Mouse (Mus musculus): ENCODE data around the gene 4933407L21Rik. TPM values are rescaled to one million over a fixed set of nuclear protein-coding genes. Genes with fewer than 3 reads are reported as not detected.
A peak's percentile ranks its signal among the peaks of the same experiment; 100 is the strongest.

Gene 4933407L21Rik
- 9.0 and 11.3 TPM in 2 replicates for polyA plus RNA-seq (2012; rRNA removed)

DNA sequence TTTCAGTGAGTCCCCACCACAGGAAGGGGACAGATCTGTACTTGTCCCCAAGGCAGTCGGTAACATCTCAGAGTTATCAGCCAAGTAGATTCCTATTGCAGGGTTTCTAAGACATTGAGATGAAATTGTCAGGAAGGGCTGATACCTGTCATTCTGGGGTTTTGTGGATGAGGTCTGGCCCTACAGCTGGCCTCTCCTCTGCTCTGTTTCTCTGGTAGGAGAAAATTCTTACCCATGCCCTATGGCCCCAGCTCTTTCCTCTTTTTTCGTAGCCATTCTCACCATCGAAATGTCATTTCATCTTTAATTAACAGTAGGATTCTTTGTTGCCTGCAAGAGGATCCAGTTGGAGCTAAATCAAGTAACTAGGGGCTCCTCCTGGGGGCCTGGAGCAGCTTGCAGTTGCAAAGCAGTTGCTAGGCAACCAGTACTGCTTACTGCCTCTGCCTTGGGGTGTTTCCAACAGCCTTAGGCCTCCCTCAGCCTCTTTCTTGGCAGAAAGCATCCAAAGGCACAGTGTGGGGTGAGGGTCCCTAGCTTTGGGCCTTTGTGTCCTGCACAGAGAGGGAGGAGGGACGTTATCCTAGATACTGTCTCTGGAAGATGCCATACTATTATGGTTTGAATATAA, at the start of gene 4933407L21Rik:
TSS of gene 4933407L21Rik (plus strand) at position 427 of the 631 bp plus-strand sequence.
- peak; percentile 87 to 89 for DNase-seq (ENCODE audit: extremely low spot score in 1 of 2, low spot score in 1 of 2)

DNA sequence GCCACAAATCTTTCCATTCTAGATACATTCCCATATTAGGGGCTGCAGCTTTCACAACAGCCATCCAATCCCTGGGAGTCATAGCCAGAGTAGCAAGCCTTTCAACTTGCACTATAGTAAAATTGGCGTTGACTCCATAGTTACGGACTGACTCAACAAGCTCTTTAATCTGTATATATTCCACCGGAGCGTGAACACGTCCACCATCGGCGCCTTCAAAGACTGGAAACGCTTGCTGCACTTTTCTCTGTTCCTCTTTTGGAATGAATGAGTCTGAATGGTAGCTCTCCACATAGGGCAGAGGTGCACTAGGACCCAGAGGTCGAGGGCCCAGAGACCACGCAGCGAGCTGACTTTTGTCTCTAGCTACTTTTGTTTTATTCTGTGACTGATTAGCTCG, 46.3 kb upstream of the 4933407L21Rik start:
- no peak for DNase-seq (ENCODE audit: extremely low spot score in 1 of 2, low spot score in 1 of 2)

- DNase-seq (ENCODE audit: extremely low spot score in 1 of 2, low spot score in 1 of 2): no peak
These were observed 41.1 kb upstream of the 4933407L21Rik start for GRCm38 (mm10) chr1:85887221-85887620.

DNA sequence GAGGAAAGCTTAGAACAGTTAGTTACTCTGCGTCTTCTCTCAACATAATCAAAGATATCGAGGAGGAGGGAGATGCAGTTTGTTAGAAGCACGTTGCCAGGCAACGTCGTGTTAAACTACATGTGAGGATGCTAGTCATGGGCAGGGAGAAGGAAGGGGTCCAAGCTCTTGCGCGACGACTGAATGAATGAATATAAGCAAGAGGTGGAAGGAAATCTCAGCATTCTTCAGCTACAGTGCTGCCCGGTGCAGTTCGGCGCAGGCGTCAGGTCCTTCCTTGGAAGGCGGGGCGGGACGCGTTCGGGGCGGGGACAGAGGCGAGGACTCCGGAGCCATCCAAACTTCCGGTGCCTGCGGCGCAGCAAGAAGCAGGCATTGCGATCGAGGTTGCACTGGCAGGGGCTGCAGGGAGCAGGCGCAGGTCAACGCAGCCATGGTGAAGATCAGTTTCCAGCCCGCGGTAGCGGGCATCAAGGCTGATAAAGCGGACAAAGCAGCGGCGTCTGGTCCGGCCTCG, 34.0 kb upstream of the 4933407L21Rik start, which contains the start of gene Itm2c:
TSS of gene Itm2c (plus strand) at position 51 of the 517 bp plus-strand sequence.
- peak; percentile 82 to 93 for DNase-seq (ENCODE audit: extremely low spot score in 1 of 2, low spot score in 1 of 2)

- DNase-seq (ENCODE audit: extremely low spot score in 1 of 2, low spot score in 1 of 2): no peak
These were observed 33.4 kb upstream of the 4933407L21Rik start for GRCm38 (mm10) chr1:85894748-85895360.

- DNase-seq (ENCODE audit: extremely low spot score in 1 of 2, low spot score in 1 of 2): peak in 1 of 2 experiments; percentile 74
These were observed 32.9 kb upstream of the 4933407L21Rik start for GRCm38 (mm10) chr1:85895391-85895837.

DNA sequence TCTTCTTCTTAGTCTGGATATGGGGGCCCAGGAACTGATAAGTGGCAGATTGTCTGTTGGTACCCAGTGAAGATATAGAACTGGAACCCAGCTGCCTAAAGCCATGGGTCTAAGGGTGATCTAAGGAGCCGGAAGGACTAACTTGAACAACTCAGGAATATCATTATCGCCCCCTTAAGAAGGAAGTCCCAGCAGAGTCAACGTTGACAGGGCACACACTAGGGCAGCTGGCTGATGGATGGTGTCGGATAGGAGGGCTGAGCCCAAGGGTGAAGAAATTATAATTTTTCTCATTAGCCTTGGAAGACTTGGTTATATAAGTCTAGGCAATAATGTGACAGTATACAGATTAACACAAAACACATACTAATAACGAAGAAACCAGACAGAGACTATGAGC, 32.2 kb upstream of the 4933407L21Rik start:
- peak in 1 of 2 experiments; percentile 17 for DNase-seq (ENCODE audit: extremely low spot score in 1 of 2, low spot score in 1 of 2)

DNA sequence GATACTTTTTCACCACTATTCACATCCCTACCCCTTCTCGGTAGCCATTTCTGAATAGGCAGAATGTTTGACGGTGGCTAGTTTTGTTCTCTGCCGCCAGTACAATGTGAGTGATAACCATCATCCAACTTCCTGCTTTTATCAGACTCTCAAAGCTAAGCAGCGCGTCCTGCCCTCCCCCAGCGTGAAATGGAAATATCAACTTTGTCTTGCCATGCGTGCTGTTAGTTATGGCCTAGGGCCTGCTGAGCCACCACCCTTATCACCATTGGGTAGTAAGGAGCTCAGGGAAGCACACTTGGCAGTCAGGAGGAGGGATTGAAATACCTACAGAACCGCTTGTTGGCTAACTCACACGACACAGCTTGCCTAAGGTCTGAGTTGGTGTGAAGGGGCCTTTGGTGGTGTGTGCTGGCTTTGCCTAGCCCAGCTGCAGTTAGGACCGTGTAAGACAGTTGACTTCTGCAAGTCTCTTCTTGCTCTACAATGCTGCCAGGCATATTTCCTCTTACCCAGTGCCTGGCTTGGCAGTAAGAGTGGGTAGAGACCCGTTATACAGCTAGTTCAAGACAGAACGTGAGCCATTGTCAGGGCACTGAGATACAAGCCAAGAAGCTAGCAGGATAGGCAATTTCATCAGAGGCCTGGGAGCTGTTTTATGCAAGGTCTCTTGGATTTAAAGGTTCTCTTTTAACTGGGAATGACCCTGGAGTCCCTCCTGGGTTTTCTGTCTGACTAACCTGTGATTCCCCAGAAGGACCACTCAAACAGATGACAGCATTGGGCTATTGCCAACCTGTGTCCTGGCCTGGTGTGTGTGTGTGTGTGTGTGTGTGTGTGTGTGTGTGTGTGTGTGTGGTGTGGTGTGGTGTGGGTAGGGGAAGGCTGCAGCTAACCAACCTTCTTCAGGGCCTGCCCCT, 31.2 kb upstream of the 4933407L21Rik start:
- DNase-seq (ENCODE audit: extremely low spot score in 1 of 2, low spot score in 1 of 2): peak in 1 of 2 experiments; percentile 20

DNA sequence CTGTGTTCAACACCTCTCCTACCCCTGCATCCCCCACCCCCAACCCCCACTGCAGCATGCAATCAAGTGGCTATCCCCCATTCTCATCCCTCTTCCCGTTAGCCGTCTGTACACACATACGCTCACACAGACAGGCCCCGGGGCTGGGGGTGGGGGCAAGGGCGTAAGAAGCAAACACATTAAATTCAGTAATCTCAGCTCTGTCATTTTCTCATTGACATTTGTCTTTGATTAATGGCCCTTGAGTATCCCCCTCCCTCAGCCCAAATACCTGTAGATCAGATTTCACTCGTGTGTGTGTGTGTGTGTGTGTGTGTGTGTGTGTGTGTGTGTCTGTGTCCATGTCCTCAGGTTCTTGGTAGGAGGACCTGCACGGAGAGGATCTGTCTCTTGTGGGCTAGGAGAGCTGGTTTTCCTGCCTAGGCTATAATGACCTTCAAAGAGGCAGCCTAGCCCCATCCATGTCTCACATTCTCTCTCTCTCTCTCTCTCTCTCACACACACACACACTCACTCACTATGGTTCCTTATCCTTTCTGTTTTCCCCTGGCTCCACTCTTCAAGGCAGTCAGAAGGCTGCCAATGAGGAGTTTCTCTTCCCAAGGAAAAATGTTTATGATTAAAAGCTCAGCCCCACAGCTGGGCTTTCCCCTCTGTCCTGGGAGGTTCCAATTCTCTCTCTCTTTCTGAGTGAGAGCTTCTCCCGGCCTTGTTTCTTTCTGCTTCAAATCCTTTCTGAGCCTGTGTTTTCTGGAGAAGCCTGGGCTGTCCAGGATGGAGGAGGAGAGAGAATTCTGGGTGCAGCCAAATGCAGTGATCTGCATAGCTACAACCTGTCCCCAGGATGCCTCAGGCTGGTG, 30.2 kb upstream of the 4933407L21Rik start:
- peak in 1 of 2 experiments; percentile 55 for DNase-seq (ENCODE audit: extremely low spot score in 1 of 2, low spot score in 1 of 2)

DNA sequence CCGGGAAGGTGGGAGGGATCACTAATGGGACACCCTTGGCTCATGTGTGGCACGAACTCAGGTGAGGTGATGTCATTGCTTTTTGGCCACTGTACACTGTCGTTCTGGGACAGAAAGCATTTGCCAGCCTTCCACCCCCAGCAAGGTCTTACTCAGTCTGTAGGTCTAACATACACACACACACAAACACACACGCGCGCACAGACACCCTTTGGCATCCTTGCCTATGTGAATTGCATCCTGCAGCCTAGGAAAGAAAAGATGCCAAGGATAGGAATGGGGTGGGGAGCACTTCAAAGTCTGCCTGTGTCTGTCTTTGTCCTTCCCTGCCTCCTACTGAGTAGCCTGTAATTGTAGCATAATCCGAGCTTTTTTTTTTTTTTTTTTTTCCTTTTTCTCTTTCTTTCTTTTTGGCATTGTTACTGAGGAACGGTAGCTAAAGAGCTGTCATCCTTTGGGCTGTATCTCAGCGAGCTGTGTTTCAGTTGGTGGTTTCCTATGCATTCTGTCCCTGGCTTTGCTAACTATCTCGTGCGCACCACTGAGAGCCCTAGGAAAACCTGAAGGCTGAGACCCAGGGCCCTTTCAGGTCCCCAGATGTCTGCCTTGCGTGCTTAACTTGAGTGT, 29.4 kb upstream of the 4933407L21Rik start:
- DNase-seq (ENCODE audit: extremely low spot score in 1 of 2, low spot score in 1 of 2): peak in 1 of 2 experiments; percentile 58

DNA sequence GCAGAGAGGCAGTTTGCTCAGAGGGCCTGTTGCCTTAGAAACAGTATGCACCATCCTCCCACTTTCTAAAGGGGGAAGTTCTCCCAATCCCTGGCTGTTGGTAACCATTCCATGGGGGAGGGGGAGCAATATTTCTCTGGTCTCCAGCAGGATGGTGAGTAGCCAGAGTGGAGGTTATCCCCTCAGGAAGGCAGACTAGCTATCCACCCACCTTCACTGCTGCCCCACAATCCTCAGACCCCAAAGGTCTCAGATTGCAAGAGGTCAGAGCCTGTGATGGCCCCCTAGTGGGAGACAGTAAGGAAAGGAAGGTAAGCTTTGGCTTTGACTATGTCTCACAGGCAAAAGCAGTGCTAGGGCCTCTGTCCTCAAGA, 28.9 kb upstream of the 4933407L21Rik start:
- peak in 1 of 2 experiments; percentile 61 for DNase-seq (ENCODE audit: extremely low spot score in 1 of 2, low spot score in 1 of 2)

DNA sequence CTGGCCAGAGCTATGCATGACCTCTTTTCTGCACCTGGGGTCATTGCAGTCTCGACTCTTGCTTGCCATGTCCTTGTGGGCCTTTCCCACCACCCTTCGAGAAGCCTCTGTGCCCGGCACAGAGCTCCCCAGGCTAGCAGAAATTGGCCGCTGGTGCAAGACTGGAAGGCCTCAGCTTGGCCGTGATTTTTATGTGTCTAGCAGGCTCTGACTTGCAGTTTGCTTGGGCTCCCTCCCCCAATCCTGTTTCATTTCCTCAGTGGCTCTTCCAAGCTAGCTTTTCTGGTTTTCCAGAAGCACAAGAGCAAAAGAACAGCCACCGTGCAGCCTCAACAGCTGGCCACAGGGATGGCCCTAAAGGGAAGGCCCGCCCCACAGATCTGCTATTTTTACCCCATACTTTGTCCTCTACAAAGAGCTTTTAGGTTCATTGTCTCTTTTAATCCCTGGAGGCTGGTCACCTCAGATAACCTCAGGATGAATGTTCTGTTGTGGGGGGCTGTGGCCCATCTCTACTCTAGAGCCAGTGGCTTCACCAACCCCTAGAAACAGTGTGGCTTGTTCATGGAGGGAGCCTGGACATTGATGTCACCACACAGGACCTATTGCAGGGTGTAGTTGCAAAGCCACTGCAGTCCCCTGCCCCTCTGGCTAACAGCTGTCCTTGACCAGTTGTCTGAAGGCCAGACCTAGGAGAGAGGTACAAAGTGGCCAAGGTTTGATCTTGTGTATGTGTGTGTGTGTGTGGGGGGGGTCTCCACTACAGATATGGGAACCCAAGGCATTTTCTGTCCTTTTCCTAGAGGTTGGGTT, 27.6 kb upstream of the 4933407L21Rik start:
- DNase-seq (ENCODE audit: extremely low spot score in 1 of 2, low spot score in 1 of 2): peak in 1 of 2 experiments; percentile 1

DNA sequence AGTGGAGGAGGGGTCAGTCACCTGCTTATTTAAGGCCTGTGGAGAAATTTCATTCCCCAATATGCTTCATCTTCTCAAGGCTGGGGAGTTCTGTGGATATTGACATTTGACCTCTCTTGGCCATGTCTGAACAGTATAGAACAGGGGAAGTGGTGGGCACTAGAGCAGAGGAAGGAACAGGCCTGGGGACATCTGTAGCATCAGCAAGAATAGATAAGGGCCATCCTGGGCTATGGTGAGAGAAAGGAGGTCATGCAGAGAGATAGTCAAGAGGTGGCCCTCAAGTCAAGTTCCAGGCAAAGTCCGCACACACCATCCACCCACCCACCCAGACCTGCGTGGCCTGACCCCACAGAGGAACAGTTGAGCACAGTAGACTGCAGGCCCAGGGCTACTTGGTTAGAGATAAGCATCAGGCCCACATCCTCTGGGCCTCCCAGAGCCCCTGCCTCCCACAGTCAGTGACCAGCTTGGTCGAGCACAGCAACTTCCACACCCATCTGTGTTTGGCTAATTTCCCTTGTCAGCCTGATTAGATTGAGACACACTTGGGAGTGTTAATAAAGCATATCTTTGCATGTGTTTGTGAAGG, 26.7 kb upstream of the 4933407L21Rik start:
- DNase-seq (ENCODE audit: extremely low spot score in 1 of 2, low spot score in 1 of 2): peak in 1 of 2 experiments; percentile 0

- DNase-seq (ENCODE audit: extremely low spot score in 1 of 2, low spot score in 1 of 2): peak in 1 of 2 experiments; percentile 44
These were observed 26.1 kb upstream of the 4933407L21Rik start for GRCm38 (mm10) chr1:85902108-85902561.

GRCm38 (mm10) chr1:85906892-85907291, 21.4 kb upstream of the 4933407L21Rik start:
- no peak for DNase-seq (ENCODE audit: extremely low spot score in 1 of 2, low spot score in 1 of 2)

- no peak for DNase-seq (ENCODE audit: extremely low spot score in 1 of 2, low spot score in 1 of 2)
These were observed 19.3 kb upstream of the 4933407L21Rik start for GRCm38 (mm10) chr1:85908754-85909590.

Measured in frontal cortex, adult 2 months (tissue).